Mouse (Mus musculus) G1E (cell line): ENCODE data around the gene Tert.

Experiments used
- CTCF ChIP-seq: IDR thresholded peaks from 2 replicates; pipeline ENCODE4 v1.5.1; 2012; ENCODE audit warnings: low read depth, low read length, inconsistent platforms, mixed read lengths
- GATA1 ChIP-seq: IDR thresholded peaks from 2 replicates; pipeline ENCODE4 v1.6.1; 2012; ENCODE audit warnings: borderline replicate concordance, low read length, inconsistent platforms, mixed read lengths
- TAL1 ChIP-seq: conservative IDR thresholded peaks from 2 replicates; pipeline ENCODE4 v1.6.1; 2012; ENCODE audit warnings: low read depth, low read length, inconsistent platforms, mixed read lengths

GRCm38 (mm10) chr13:73591488-73591887 lies 35.2 kb upstream of the Tert start:
- no peak for TF ChIP-seq GATA1
- TF ChIP-seq CTCF, result no peak
- TF ChIP-seq TAL1, result no peak
